Mouse (Mus musculus) ES-Bruce4 (cell line): ENCODE results near the gene Orm2.

ENCODE experiments used
- CTCF ChIP-seq: IDR thresholded peaks from one replicate; pipeline ENCODE4 v1.8.1; 2011; ENCODE audit warnings: low read depth, low read length
- EP300 ChIP-seq: IDR thresholded peaks from 2 replicates; pipeline ENCODE4 v1.6.1; 2011; ENCODE audit warnings: low read depth, low read length; ENCODE audit not compliant: insufficient read depth

GRCm38 (mm10) chr4:63338414-63339076 is 23.7 kb upstream of the Orm2 start:
- no peak for TF ChIP-seq CTCF
- no peak for TF ChIP-seq EP300
